Mouse (Mus musculus): Measurements from ENCODE around the gene Insrr. TPM values are rescaled to one million over a fixed set of nuclear protein-coding genes. Genes with fewer than 3 reads are reported as not detected.

Gene Insrr
- polyA plus RNA-seq, 1 experiment from 2014 or later = 0.05 TPM

- no peak for ATAC-seq (ENCODE audit: insufficient read depth)
These were observed 7.5 kb upstream of the Insrr start for GRCm38 (mm10) chr3:87789248-87789647.

GRCm38 (mm10) chr3:87789768-87790167 is 7.0 kb upstream of the Insrr start:
- Histone ChIP-seq H3K27ac (ENCODE audit: low read depth) (no peak overlapping the region), H3K9me3 (ENCODE audit: low read depth, low read length) (no peaks in the 10 kb centered on the region), H3K27me3 (ENCODE audit: insufficient read depth, low read length) (peaks cover 38% of the 10 kb centered on the region), H3K36me3 (ENCODE audit: insufficient read depth) (no peaks in the 10 kb centered on the region), H3K4me3 (ENCODE audit: low read depth, low read length) (no peak overlapping the region), H3K9ac (no peak overlapping the region), H3K4me2 (no peak overlapping the region), H3K4me1 (ENCODE audit: insufficient read depth) (peaks cover 7% of the 10 kb centered on the region)
- no peak for ATAC-seq (ENCODE audit: insufficient read depth)
- 26% methylated on average over 5 of the region's 5 CpGs for WGBS
- DNase-seq = no peak
- no peak for TF ChIP-seq CTCF (IDR thresholded peaks at IDR 0.05; ENCODE audit: low read depth)

More at GRCm38 (mm10) chr3:87789248-87789647, 7.5 kb upstream of the Insrr start:
- WGBS = 41% methylated on average over 1 of the region's 1 CpGs
- no peak for TF ChIP-seq CTCF (IDR thresholded peaks at IDR 0.05; ENCODE audit: low read depth)
- peaks cover 33% of the 10 kb centered on the region for H3K27me3 ChIP-seq (ENCODE audit: insufficient read depth, low read length)
- H3K4me3 ChIP-seq (ENCODE audit: low read depth, low read length) = no peak overlapping the region
- DNase-seq = no peak
- no peaks in the 10 kb centered on the region for H3K36me3 ChIP-seq (ENCODE audit: insufficient read depth)
- H3K27ac ChIP-seq (ENCODE audit: low read depth) = no peak overlapping the region
- no peaks in the 10 kb centered on the region for H3K9me3 ChIP-seq (ENCODE audit: low read depth, low read length)
- peaks cover 7% of the 10 kb centered on the region; the same call in 1 of the 2 replicates for H3K4me1 ChIP-seq (ENCODE audit: insufficient read depth)
- no peak overlapping the region for H3K4me2 ChIP-seq
- no peak overlapping the region for H3K9ac ChIP-seq

GRCm38 (mm10) chr3:87794922-87795325 is 1.8 kb upstream of the Insrr start, which contains the start of gene Ntrk1:
TSS of gene Ntrk1 (minus strand) at chr3:87795162.
- H3K9ac ChIP-seq = no peak within 1 kb of the TSS
- under 1% methylated on average over 47 of the region's 47 CpGs for WGBS
- H3K27ac ChIP-seq (ENCODE audit: low read depth) = no peak within 1 kb of the TSS
- H3K27me3 ChIP-seq (ENCODE audit: insufficient read depth, low read length) = peaks cover 80% of the 10 kb centered on the region
- no peaks in the 10 kb centered on the region for H3K36me3 ChIP-seq (ENCODE audit: insufficient read depth)
- H3K9me3 ChIP-seq (ENCODE audit: low read depth, low read length) = no peaks in the 10 kb centered on the region
- H3K4me2 ChIP-seq = peak within 1 kb of the TSS; percentile 53
- peak within 1 kb of the TSS; percentile 29 for H3K4me3 ChIP-seq (ENCODE audit: low read depth, low read length)
- DNase-seq (peak; percentile 40), ATAC-seq (ENCODE audit: insufficient read depth) (peak; percentile 26; the same call in 1 of the 2 replicates)
- no peak for TF ChIP-seq CTCF (IDR thresholded peaks at IDR 0.05; ENCODE audit: low read depth)
- H3K4me1 ChIP-seq (ENCODE audit: insufficient read depth) = no peaks in the 10 kb centered on the region; the same call in 1 of the 2 replicates

- no peak overlapping the region for H3K9ac ChIP-seq
- TF ChIP-seq CTCF (IDR thresholded peaks at IDR 0.05; ENCODE audit: low read depth) = peak; percentile 75
- H3K4me2 ChIP-seq = peak overlapping the region; percentile 53
- no peaks in the 10 kb centered on the region for H3K36me3 ChIP-seq (ENCODE audit: insufficient read depth)
- peaks cover 85% of the 10 kb centered on the region for H3K27me3 ChIP-seq (ENCODE audit: insufficient read depth, low read length)
- H3K4me3 ChIP-seq (ENCODE audit: low read depth, low read length) = peak overlapping the region; percentile 29
- H3K9me3 ChIP-seq (ENCODE audit: low read depth, low read length) = no peaks in the 10 kb centered on the region
- ATAC-seq (ENCODE audit: insufficient read depth) = no peak; the same call in 1 of the 2 replicates
- H3K27ac ChIP-seq (ENCODE audit: low read depth) = no peak overlapping the region
- no peaks in the 10 kb centered on the region; the same call in 1 of the 2 replicates for H3K4me1 ChIP-seq (ENCODE audit: insufficient read depth)
- peak; percentile 84 for DNase-seq
- 13% methylated on average over 33 of the region's 33 CpGs for WGBS
These were observed 1.1 kb upstream of the Insrr start for GRCm38 (mm10) chr3:87795336-87796277.

GRCm38 (mm10) chr3:87801681-87802080 is 4.9 kb downstream of the Insrr start:
- Histone ChIP-seq H3K27ac (ENCODE audit: low read depth) (no peak overlapping the region), H3K9me3 (ENCODE audit: low read depth, low read length) (no peaks in the 10 kb centered on the region), H3K9ac (no peak overlapping the region), H3K4me2 (no peak overlapping the region), H3K36me3 (ENCODE audit: insufficient read depth) (no peaks in the 10 kb centered on the region), H3K4me3 (ENCODE audit: low read depth, low read length) (no peak overlapping the region), H3K4me1 (ENCODE audit: insufficient read depth) (no peaks in the 10 kb centered on the region), H3K27me3 (ENCODE audit: insufficient read depth, low read length) (peaks cover 78% of the 10 kb centered on the region)
- WGBS = 40% methylated on average over 5 of the region's 5 CpGs
- no peak for TF ChIP-seq CTCF (IDR thresholded peaks at IDR 0.05; ENCODE audit: low read depth)
- ATAC-seq (ENCODE audit: insufficient read depth) = no peak
- DNase-seq = no peak

- DNase-seq = no peak
- H3K4me1 ChIP-seq (ENCODE audit: insufficient read depth) = no peaks in the 10 kb centered on the region
- H3K9me3 ChIP-seq (ENCODE audit: low read depth, low read length) = no peaks in the 10 kb centered on the region
- H3K27me3 ChIP-seq (ENCODE audit: insufficient read depth, low read length) = peaks cover 66% of the 10 kb centered on the region
- peak overlapping the region; percentile 15; the same call in 1 of the 2 replicates for H3K4me3 ChIP-seq (ENCODE audit: low read depth, low read length)
- no peak for ATAC-seq (ENCODE audit: insufficient read depth)
- WGBS = 5% methylated on average over 26 of the region's 26 CpGs
- H3K36me3 ChIP-seq (ENCODE audit: insufficient read depth) = no peaks in the 10 kb centered on the region
- H3K9ac ChIP-seq = no peak overlapping the region
- peak overlapping the region; percentile 51 for H3K4me2 ChIP-seq
- H3K27ac ChIP-seq (ENCODE audit: low read depth) = no peak overlapping the region
- no peak for TF ChIP-seq CTCF (IDR thresholded peaks at IDR 0.05; ENCODE audit: low read depth)
These were observed 7.4 kb downstream of the Insrr start for GRCm38 (mm10) chr3:87804038-87804677.

Data from lung, embryonic 14.5 days (tissue).